Mouse (Mus musculus) midbrain, embryonic 15.5 days (tissue): ENCODE measurements at regions not wholly inside any gene's neighbourhood (a gene's known extent, or its start where the extent isn't known, plus 50 kb on each side); places are given as distances from the start of the nearest gene placed in this dataset.

Experiments
- ATAC-seq: fragments of 200-750 bp; cut with Nextera tagmentation; replicated peaks from 2 replicates; pipeline ENCODE4 v1.8.0; 2017; ENCODE audit warnings: moderate TSS enrichment
- H3K27ac ChIP-seq: fragments of 300-500 bp; sonication (generic); 2 replicates; pipeline ENCODE4 v1.5.1; 2015; ENCODE audit warnings: mild to moderate bottlenecking, inconsistent platforms
- H3K27me3 ChIP-seq: fragments of 300-500 bp; sonication (generic); replicated peaks from 2 replicates; pipeline ENCODE4 v1.6.1; 2015; ENCODE audit warnings: inconsistent platforms
- H3K36me3 ChIP-seq: fragments of 300-500 bp; sonication (generic); replicated peaks from 2 replicates; pipeline ENCODE4 v1.6.1; 2015; ENCODE audit warnings: inconsistent platforms
- H3K4me1 ChIP-seq: fragments of 300-500 bp; sonication (generic); 2 replicates; pipeline ENCODE4 v1.6.1; 2015; ENCODE audit warnings: inconsistent platforms
- H3K4me2 ChIP-seq: fragments of 300-500 bp; sonication (generic); 2 replicates; pipeline ENCODE4 v1.6.1; 2015; ENCODE audit warnings: inconsistent platforms, mild to moderate bottlenecking, moderate library complexity
- H3K4me3 ChIP-seq: fragments of 300-500 bp; sonication (generic); 2 replicates; pipeline ENCODE4 v1.5.1; 2015; ENCODE audit warnings: mild to moderate bottlenecking, inconsistent platforms
- H3K9ac ChIP-seq: fragments of 300-500 bp; sonication (generic); 2 replicates; pipeline ENCODE4 v1.6.1; 2015; ENCODE audit warnings: mild to moderate bottlenecking, inconsistent platforms
- H3K9me3 ChIP-seq: fragments of 300-500 bp; sonication (generic); 2 replicates; pipeline ENCODE4 v1.6.1; 2016; ENCODE audit warnings: inconsistent platforms
- WGBS: fragments of 180-500 bp; shearing (Covaris S2); methylation state at CpG from one replicate; pipeline ENCODE4 v1.1.7; 2015; ENCODE audit warnings: mixed read lengths; 5-methylcytosine and 5-hydroxymethylcytosine counted together

DNA sequence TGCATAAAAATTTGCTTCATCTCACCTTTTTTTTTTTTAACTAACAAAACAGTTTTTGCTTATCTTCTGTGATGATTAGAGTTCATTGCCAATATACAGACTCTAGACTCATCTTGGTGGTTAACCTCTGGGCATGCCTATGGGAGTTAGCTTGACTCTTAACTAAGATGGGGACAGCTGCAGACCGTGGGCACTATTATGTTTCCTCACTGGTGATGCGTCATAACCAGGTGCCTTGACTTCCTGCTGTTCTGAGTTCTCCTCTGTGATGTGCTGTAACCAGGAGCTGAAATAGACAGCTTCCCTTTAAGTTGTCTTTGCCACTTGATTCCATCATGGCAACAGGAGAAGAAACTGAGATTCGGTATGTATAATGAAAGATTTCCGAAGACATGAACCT, 105.4 kb upstream of the C1qtnf3 start:
- Histone ChIP-seq H3K4me2 (no peak overlapping the region), H3K4me1 (no peaks in the 10 kb centered on the region), H3K27ac (no peak overlapping the region), H3K9ac (no peak overlapping the region), H3K9me3 (no peaks in the 10 kb centered on the region), H3K27me3 (no peaks in the 10 kb centered on the region), H3K4me3 (no peak overlapping the region), H3K36me3 (no peaks in the 10 kb centered on the region)
- no peak for ATAC-seq
- WGBS = 97% methylated on average over 4 of the region's 4 CpGs

- H3K27ac ChIP-seq = no peak overlapping the region
- no peak for ATAC-seq
- H3K4me2 ChIP-seq = no peak overlapping the region
- H3K36me3 ChIP-seq = no peaks in the 10 kb centered on the region
- no peaks in the 10 kb centered on the region for H3K4me1 ChIP-seq
- no peaks in the 10 kb centered on the region for H3K9me3 ChIP-seq
- H3K27me3 ChIP-seq = no peaks in the 10 kb centered on the region
- no peak overlapping the region for H3K4me3 ChIP-seq
- 92% methylated on average over 7 of the region's 7 CpGs for WGBS
- no peak overlapping the region for H3K9ac ChIP-seq
Observed at GRCm38 (mm10) chr15:10864004-10864775, 87.9 kb upstream of the C1qtnf3 start.

- no peak overlapping the region for H3K4me3 ChIP-seq
- H3K4me2 ChIP-seq = no peak overlapping the region
- H3K9me3 ChIP-seq = no peaks in the 10 kb centered on the region
- H3K9ac ChIP-seq = no peak overlapping the region
- H3K27me3 ChIP-seq = no peaks in the 10 kb centered on the region
- H3K4me1 ChIP-seq = no peaks in the 10 kb centered on the region
- no peak for ATAC-seq
- no peak overlapping the region for H3K27ac ChIP-seq
- H3K36me3 ChIP-seq = no peaks in the 10 kb centered on the region
- WGBS = 86% methylated on average over 5 of the region's 5 CpGs
Observed at GRCm38 (mm10) chr15:10865109-10865508, 87.0 kb upstream of the C1qtnf3 start.

DNA sequence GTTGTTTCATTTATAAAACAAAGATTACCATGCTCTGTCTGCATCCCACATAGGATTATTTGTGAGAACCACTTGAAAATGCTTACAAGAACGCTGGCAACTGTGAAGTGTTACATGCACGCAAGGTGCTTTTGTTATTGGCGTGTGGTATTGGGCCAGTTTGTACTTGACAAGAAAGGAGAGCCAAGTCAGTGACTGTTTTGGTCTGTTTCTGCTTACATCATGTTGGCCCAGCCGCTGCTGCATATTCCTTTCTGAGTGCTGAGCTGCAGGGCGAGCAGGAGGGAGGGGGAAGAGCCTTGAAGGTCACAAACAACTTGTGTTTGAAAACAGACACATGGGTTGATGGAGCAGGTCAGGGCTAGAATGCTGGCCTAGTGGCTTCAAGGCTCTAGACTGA, 85.3 kb upstream of the C1qtnf3 start:
- Histone ChIP-seq H3K4me1 (no peaks in the 10 kb centered on the region), H3K36me3 (no peaks in the 10 kb centered on the region), H3K27ac (no peak overlapping the region), H3K4me3 (no peak overlapping the region), H3K9ac (no peak overlapping the region), H3K4me2 (no peak overlapping the region), H3K27me3 (no peaks in the 10 kb centered on the region), H3K9me3 (no peaks in the 10 kb centered on the region)
- whole genome bisulfite sequencing = 80% methylated on average over 5 of the region's 5 CpGs
- no peak for ATAC-seq

- Histone ChIP-seq H3K4me3 (no peak overlapping the region), H3K9me3 (no peaks in the 10 kb centered on the region), H3K27me3 (no peaks in the 10 kb centered on the region), H3K4me2 (no peak overlapping the region), H3K27ac (no peak overlapping the region), H3K36me3 (no peaks in the 10 kb centered on the region), H3K9ac (no peak overlapping the region), H3K4me1 (no peaks in the 10 kb centered on the region)
- ATAC-seq = no peak
- 89% methylated on average over 7 of the region's 7 CpGs for WGBS
Observed at GRCm38 (mm10) chr15:10868115-10868514, 84.0 kb upstream of the C1qtnf3 start.

DNA sequence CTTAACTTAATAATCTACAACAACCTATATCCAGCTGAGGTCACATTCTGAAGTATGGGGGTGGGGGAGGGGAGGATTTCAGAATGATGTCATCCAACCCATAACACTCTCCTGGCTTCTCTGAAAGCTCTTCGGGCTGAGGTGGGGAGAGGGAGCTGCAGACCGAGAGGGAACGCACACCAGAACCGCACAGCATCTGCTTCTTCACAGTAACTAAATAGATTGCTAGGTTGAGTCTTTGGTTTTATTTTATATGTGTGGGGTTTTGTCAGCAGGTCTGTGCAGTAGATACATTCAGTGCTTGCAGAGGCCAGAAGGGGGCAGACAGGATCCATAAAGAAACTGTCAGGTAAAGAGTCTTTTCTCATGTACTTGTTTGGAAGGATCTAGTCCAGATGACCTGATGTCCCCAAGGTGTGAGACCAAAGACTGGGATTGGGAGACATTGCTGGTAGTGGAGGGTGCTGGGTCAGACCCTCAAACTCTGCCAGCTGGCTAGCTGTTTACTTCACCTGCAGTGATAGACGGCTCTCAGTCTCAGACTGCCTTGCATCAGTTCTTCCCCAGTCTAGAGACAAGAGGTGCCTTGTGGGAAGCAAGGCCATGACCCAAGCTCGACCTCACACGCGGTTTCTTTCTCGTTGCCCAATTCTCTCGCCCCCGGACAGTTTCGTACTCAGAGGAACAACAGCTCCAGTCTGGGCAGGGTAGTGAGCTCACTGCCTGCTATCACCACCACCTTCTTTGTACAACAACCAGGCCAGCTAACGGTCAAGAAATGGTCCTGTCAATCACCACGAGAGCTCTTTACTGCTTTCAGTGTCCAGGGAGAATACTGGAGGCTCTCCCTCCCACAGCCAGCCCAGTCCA, 83.2 kb upstream of the C1qtnf3 start:
- WGBS = 80% methylated on average over 14 of the region's 14 CpGs
- Histone ChIP-seq H3K4me2 (no peak overlapping the region), H3K9me3 (no peaks in the 10 kb centered on the region), H3K27me3 (no peaks in the 10 kb centered on the region), H3K4me1 (no peaks in the 10 kb centered on the region), H3K27ac (no peak overlapping the region), H3K36me3 (no peaks in the 10 kb centered on the region), H3K9ac (no peak overlapping the region), H3K4me3 (no peak overlapping the region)
- peak; percentile 46; the same call in 1 of the 2 replicates for ATAC-seq

GRCm38 (mm10) chr15:10869879-10870278, 82.3 kb upstream of the C1qtnf3 start:
- H3K27ac ChIP-seq = no peak overlapping the region
- 58% methylated on average over 13 of the region's 13 CpGs for WGBS
- no peak for ATAC-seq

DNA sequence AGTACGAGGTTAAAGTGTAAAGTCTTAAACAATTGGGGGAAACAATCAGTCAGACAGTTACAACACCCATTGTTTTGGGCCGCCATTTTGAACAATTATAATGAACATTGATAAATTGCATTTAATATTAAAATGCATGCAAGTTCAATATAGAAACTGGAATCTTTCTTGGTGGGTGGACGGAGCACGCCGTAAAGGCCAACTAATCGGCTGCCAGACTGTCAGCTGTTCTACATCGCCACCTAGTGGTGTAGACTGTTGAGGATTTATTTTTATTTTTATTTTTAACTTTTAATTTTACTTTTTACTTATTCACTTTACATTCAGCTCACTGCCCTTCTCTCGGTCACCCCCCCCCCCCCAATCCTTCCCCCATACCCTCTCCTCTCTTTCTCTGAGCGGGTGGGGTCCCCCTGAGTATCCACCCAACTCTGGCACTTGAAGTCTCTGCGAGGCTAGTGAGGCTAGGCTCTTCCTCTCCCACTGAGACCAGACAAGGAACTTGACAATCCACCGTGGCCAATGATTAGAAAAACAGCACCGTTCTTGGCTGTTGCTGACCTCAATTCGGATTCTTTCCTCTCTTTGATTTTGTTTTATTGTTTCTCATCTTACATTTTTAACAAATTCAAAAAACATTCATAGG, 79.7 kb upstream of the C1qtnf3 start:
- H3K36me3 ChIP-seq = no peaks in the 10 kb centered on the region
- H3K27me3 ChIP-seq = no peaks in the 10 kb centered on the region
- ATAC-seq = peak; percentile 61; the same call in 1 of the 2 replicates
- 15% methylated on average over 13 of the region's 13 CpGs for WGBS
- H3K9ac ChIP-seq = no peak overlapping the region
- no peak overlapping the region for H3K27ac ChIP-seq
- no peak overlapping the region for H3K4me2 ChIP-seq
- no peak overlapping the region for H3K4me3 ChIP-seq
- H3K4me1 ChIP-seq = no peaks in the 10 kb centered on the region
- H3K9me3 ChIP-seq = no peaks in the 10 kb centered on the region

More at GRCm38 (mm10) chr15:10869879-10870278, 82.3 kb upstream of the C1qtnf3 start:
- Histone ChIP-seq H3K4me2 (no peak overlapping the region), H3K4me3 (no peak overlapping the region), H3K9me3 (no peaks in the 10 kb centered on the region), H3K4me1 (no peaks in the 10 kb centered on the region), H3K9ac (no peak overlapping the region), H3K36me3 (no peaks in the 10 kb centered on the region), H3K27me3 (no peaks in the 10 kb centered on the region)

DNA sequence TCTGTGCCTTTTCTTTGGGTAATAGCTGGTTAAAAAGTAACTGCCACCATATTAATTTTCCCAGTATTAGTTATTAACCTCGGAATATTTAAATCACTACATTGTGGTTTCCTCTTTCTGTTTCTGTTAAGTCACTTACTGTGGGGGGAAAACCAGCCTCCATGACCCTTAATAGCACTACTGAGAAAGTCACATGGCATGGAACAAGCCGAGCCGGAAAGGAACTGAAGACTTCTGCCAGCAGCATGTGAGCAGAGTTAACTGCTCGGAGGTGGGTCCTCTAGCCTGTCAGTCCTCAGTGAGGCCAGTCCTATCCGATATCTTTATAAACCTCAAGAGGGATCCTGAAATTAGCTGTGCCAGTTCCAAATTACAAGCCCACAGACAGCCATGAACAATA, 75.8 kb upstream of the C1qtnf3 start:
- no peak overlapping the region for H3K27ac ChIP-seq
- H3K36me3 ChIP-seq = no peaks in the 10 kb centered on the region
- ATAC-seq = no peak
- no peak overlapping the region for H3K4me3 ChIP-seq
- no peaks in the 10 kb centered on the region for H3K27me3 ChIP-seq
- H3K4me1 ChIP-seq = no peaks in the 10 kb centered on the region
- H3K9ac ChIP-seq = no peak overlapping the region
- no peaks in the 10 kb centered on the region for H3K9me3 ChIP-seq
- no peak overlapping the region for H3K4me2 ChIP-seq
- WGBS = 80% methylated on average over 5 of the region's 5 CpGs

DNA sequence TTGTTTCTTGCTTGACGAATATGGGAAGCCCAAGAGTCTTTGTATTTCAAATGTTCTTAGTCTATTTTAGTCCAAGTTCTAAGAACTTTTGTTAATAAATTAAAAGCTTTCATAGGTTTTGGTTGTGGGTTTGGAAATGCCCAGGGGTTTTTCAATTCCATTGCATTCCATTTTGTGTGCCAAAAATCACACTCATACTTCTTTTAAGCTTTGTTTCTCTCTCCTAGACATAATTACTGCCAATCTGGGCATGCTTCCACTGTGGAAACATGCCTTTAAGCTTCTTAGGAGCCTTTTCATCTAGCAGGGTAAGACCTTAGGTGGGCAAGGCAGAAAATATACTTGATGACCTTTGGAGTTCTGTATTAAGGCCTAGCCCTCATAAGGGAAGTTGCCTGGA, 70.4 kb upstream of the C1qtnf3 start:
- 78% methylated on average over 1 of the region's 1 CpGs for WGBS
- no peak overlapping the region for H3K4me2 ChIP-seq
- H3K27me3 ChIP-seq = no peaks in the 10 kb centered on the region
- no peaks in the 10 kb centered on the region for H3K4me1 ChIP-seq
- no peak for ATAC-seq
- no peaks in the 10 kb centered on the region for H3K36me3 ChIP-seq
- no peak overlapping the region for H3K27ac ChIP-seq
- H3K9ac ChIP-seq = no peak overlapping the region
- H3K9me3 ChIP-seq = no peaks in the 10 kb centered on the region
- no peak overlapping the region for H3K4me3 ChIP-seq

GRCm38 (mm10) chr15:10887990-10888389, 64.1 kb upstream of the C1qtnf3 start:
- no peak overlapping the region for H3K9ac ChIP-seq
- 77% methylated on average over 6 of the region's 6 CpGs for WGBS
- no peak overlapping the region for H3K4me3 ChIP-seq
- no peaks in the 10 kb centered on the region for H3K9me3 ChIP-seq
- ATAC-seq = peak; percentile 65; the same call in 1 of the 2 replicates
- H3K27ac ChIP-seq = no peak overlapping the region
- no peaks in the 10 kb centered on the region for H3K27me3 ChIP-seq
- H3K4me2 ChIP-seq = no peak overlapping the region
- H3K4me1 ChIP-seq = peaks cover 8% of the 10 kb centered on the region; the same call in 1 of the 2 replicates
- no peaks in the 10 kb centered on the region for H3K36me3 ChIP-seq

GRCm38 (mm10) chr15:10890220-10890921, 61.8 kb upstream of the C1qtnf3 start:
- ATAC-seq = peak; percentile 72
- Histone ChIP-seq H3K4me2 (no peak overlapping the region), H3K4me3 (no peak overlapping the region), H3K4me1 (peaks cover 8% of the 10 kb centered on the region; the same call in 1 of the 2 replicates), H3K9me3 (no peaks in the 10 kb centered on the region), H3K27ac (no peak overlapping the region), H3K36me3 (no peaks in the 10 kb centered on the region), H3K9ac (no peak overlapping the region), H3K27me3 (no peaks in the 10 kb centered on the region)
- WGBS = 50% methylated on average over 8 of the region's 8 CpGs
